Mouse (Mus musculus): ENCODE data around the gene Pknox2.

DNA sequence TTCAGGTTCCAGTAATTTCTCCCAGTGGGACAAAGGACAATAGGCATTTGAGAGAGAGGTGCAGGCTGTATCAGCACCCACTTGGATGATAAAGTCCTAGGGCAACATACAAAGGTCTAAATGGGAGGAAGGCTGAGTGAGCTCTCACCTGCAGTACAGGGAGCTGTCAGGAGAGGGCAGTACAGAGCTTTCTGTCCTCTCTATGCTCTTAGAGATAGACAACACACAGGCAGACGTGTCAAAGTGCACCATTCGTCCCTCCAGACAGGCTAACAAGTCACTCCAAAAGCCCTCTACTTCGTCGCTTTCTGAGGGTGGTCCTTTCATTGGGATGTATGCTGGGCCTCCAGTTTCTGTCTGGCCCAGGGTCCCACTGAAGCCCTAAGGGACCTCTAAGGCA is 256.7 kb downstream of the Pknox2 start:
- no peak for TF ChIP-seq POLR2A (IDR thresholded peaks at IDR 0.05; ENCODE audit: borderline replicate concordance, low read depth, low read length)
- TF ChIP-seq CTCF (IDR thresholded peaks at IDR 0.05; ENCODE audit: low read depth, low read length): no peak

Data from bone marrow macrophage, adult 2 months (primary cell).